Mouse (Mus musculus) liver, postnatal 0 days (tissue): ENCODE measurements at regions not wholly inside any gene's neighbourhood (a gene's known extent, or its start where the extent isn't known, plus 50 kb on each side); places are given as distances from the start of the nearest gene placed in this dataset.

ENCODE experiments used
- ATAC-seq: fragments of 200-750 bp; cut with Nextera tagmentation; 2 replicates; pipeline ENCODE4 v1.8.0; 2017; ENCODE audit warnings: mild to moderate bottlenecking, moderate library complexity
- DNase-seq: peaks from one replicate; pipeline ENCODE4 v3.0.0-alpha.2; 2016
- H3K27ac ChIP-seq: fragments of 300-500 bp; sonication (generic); 2 replicates; pipeline ENCODE4 v1.5.1; 2014; ENCODE audit warnings: antibody characterized with exemption, moderate library complexity, mild to moderate bottlenecking, low read depth
- H3K27me3 ChIP-seq: fragments of 300-500 bp; sonication (generic); 2 replicates; pipeline ENCODE4 v1.6.1; 2014; ENCODE audit warnings: low read length, control low read depth, mixed read lengths; ENCODE audit not compliant: insufficient read depth
- H3K36me3 ChIP-seq: fragments of 300-500 bp; sonication (generic); replicated peaks from 2 replicates; pipeline ENCODE4 v1.6.1; 2014; ENCODE audit warnings: mild to moderate bottlenecking, control low read depth, low read length, moderate library complexity, mixed read lengths; ENCODE audit not compliant: insufficient read depth
- H3K4me1 ChIP-seq: fragments of 300-500 bp; sonication (generic); 2 replicates; pipeline ENCODE4 v1.6.1; 2014; ENCODE audit warnings: antibody characterized with exemption, mild to moderate bottlenecking, control low read depth; ENCODE audit not compliant: insufficient read depth
- H3K4me2 ChIP-seq: fragments of 300-500 bp; sonication (generic); 2 replicates; pipeline ENCODE4 v1.6.1; 2014; ENCODE audit warnings: low read depth, mild to moderate bottlenecking, low read length, moderate library complexity, mixed read lengths
- H3K4me3 ChIP-seq: fragments of 300-500 bp; sonication (generic); 2 replicates; pipeline ENCODE4 v1.5.1; 2014; ENCODE audit warnings: low read depth, low read length
- H3K9ac ChIP-seq: fragments of 300-500 bp; sonication (generic); replicated peaks from 2 replicates; pipeline ENCODE4 v1.6.1; 2014; ENCODE audit warnings: mild to moderate bottlenecking, moderate library complexity
- H3K9me3 ChIP-seq: fragments of 300-500 bp; sonication (generic); 2 replicates; pipeline ENCODE4 v1.6.1; 2016; ENCODE audit warnings: mild to moderate bottlenecking, control low read depth, low read length, mixed read lengths
- CTCF ChIP-seq: sonication (generic); IDR thresholded peaks from 2 replicates; pipeline ENCODE4 v1.5.1; 2016; ENCODE audit warnings: antibody characterized with exemption, low read depth
- EP300 ChIP-seq: IDR thresholded peaks from 2 replicates; pipeline ENCODE4 v1.6.1; 2016; ENCODE audit warnings: antibody characterized with exemption, low read depth, mild to moderate bottlenecking
- WGBS: fragments of 180-500 bp; shearing (Covaris S2); extraction: QIAGEN DNeasy Blood & Tissue Kit; methylation state at CpG from one replicate; pipeline ENCODE4 v1.1.7; 2014; ENCODE audit not compliant: insufficient replicate concordance; 5-methylcytosine and 5-hydroxymethylcytosine counted together

GRCm38 (mm10) chr6:140229295-140229694 lies 188.0 kb upstream of the Plcz1 start:
- Histone ChIP-seq H3K9me3 (no peaks in the 10 kb centered on the region), H3K4me1 (no peaks in the 10 kb centered on the region), H3K27ac (no peak overlapping the region), H3K9ac (no peak overlapping the region), H3K36me3 (no peaks in the 10 kb centered on the region), H3K27me3 (no peaks in the 10 kb centered on the region), H3K4me3 (no peak overlapping the region), H3K4me2 (no peak overlapping the region)
- DNase-seq (peak; percentile 41), ATAC-seq (no peak)
- 45% methylated on average over 9 of the region's 9 CpGs for whole genome bisulfite sequencing
- no peak for TF ChIP-seq EP300
- TF ChIP-seq CTCF, result no peak

GRCm38 (mm10) chr6:140228741-140229140 lies 187.5 kb upstream of the Plcz1 start:
- no peak for DNase-seq
- Histone ChIP-seq H3K27me3 (no peaks in the 10 kb centered on the region), H3K4me2 (no peak overlapping the region), H3K9ac (no peak overlapping the region), H3K4me3 (no peak overlapping the region), H3K27ac (no peak overlapping the region), H3K36me3 (no peaks in the 10 kb centered on the region), H3K9me3 (no peaks in the 10 kb centered on the region), H3K4me1 (no peaks in the 10 kb centered on the region)
- TF ChIP-seq CTCF (no peak), EP300 (no peak)
- WGBS, result 67% methylated on average over 7 of the region's 7 CpGs
- ATAC-seq, result no peak

DNA sequence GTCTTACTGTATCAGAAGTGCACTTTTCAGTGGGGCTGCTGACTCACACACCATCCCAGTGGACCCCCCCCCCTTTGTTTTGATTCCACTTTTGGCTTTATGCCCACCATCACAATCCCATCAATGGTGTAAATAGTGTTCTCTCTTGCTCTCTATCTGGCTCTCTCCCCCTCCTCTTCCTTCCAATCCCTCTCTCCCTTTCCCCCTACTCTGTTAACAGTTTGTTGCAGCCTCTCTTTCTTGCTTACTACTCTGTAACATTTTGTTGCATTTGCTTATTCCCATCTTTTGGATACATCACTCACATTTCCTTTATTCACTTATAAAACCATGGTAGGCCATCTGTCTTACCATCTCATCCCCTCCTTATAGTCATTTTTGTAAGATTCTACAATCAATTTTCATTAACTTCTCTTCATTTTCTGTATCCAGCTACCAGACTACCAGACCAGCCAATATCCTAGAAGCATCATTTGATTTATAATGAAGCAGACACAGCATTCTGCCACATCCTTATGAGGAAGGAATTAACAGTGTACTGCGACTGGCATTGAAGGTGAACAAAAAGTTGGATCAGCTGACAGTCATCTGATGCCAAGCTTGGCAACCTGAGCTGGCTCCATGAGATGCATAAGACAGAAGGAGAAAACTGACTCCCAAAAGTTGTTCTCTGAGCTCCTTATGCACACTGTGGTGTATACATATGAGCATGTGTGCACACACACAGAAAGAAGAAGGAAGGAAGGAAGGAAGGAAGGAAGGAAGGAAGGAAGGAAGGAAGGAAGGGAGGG lies 181.5 kb upstream of the Plcz1 start:
- 68% methylated on average over 1 of the region's 1 CpGs for WGBS
- no peaks in the 10 kb centered on the region for H3K36me3 ChIP-seq
- TF ChIP-seq CTCF, result no peak
- no peak for TF ChIP-seq EP300
- no peaks in the 10 kb centered on the region for H3K4me1 ChIP-seq
- no peak overlapping the region for H3K9ac ChIP-seq
- H3K4me2 ChIP-seq, result no peak overlapping the region
- no peaks in the 10 kb centered on the region for H3K9me3 ChIP-seq
- no peak for ATAC-seq
- no peaks in the 10 kb centered on the region for H3K27me3 ChIP-seq
- H3K27ac ChIP-seq, result no peak overlapping the region
- no peak for DNase-seq
- H3K4me3 ChIP-seq, result no peak overlapping the region

- ATAC-seq, result no peak
Measured at GRCm38 (mm10) chr6:140221653-140222272, 180.5 kb upstream of the Plcz1 start.

GRCm38 (mm10) chr6:140218789-140219188 lies 177.5 kb upstream of the Plcz1 start:
- H3K27ac ChIP-seq, result no peak overlapping the region
- H3K4me3 ChIP-seq, result no peak overlapping the region
- TF ChIP-seq CTCF (no peak), EP300 (no peak)
- H3K4me2 ChIP-seq, result no peak overlapping the region
- H3K27me3 ChIP-seq, result no peaks in the 10 kb centered on the region
- WGBS, result 77% methylated on average over 10 of the region's 10 CpGs
- no peak for DNase-seq
- no peaks in the 10 kb centered on the region for H3K9me3 ChIP-seq
- no peak for ATAC-seq
- no peaks in the 10 kb centered on the region for H3K36me3 ChIP-seq
- H3K9ac ChIP-seq, result no peak overlapping the region
- no peaks in the 10 kb centered on the region for H3K4me1 ChIP-seq

More at GRCm38 (mm10) chr6:140221653-140222272, 180.5 kb upstream of the Plcz1 start:
- Histone ChIP-seq H3K36me3 (no peaks in the 10 kb centered on the region), H3K27me3 (no peaks in the 10 kb centered on the region), H3K9me3 (no peaks in the 10 kb centered on the region), H3K9ac (no peak overlapping the region), H3K4me3 (no peak overlapping the region), H3K27ac (no peak overlapping the region), H3K4me1 (no peaks in the 10 kb centered on the region), H3K4me2 (no peak overlapping the region)
- TF ChIP-seq CTCF (no peak), EP300 (no peak)
- no peak for DNase-seq
- WGBS, result 59% methylated on average over 5 of the region's 5 CpGs

GRCm38 (mm10) chr6:140212403-140212802 lies 171.1 kb upstream of the Plcz1 start:
- H3K9ac ChIP-seq, result no peak overlapping the region
- WGBS, result 53% methylated on average over 2 of the region's 2 CpGs
- H3K27ac ChIP-seq, result no peak overlapping the region
- no peaks in the 10 kb centered on the region for H3K36me3 ChIP-seq
- no peaks in the 10 kb centered on the region; the same call in 1 of the 2 replicates for H3K9me3 ChIP-seq
- ATAC-seq (no peak), DNase-seq (no peak)
- no peak overlapping the region for H3K4me3 ChIP-seq
- no peak for TF ChIP-seq CTCF
- TF ChIP-seq EP300, result no peak
- H3K4me2 ChIP-seq, result no peak overlapping the region
- no peaks in the 10 kb centered on the region for H3K4me1 ChIP-seq
- no peaks in the 10 kb centered on the region for H3K27me3 ChIP-seq
